Mouse (Mus musculus) gastrocnemius, adult 8-10 months (tissue): Measurements from ENCODE around the gene Epha2. TPM values are rescaled to one million over a fixed set of nuclear protein-coding genes. Genes with fewer than 3 reads are reported as not detected.

Experiments
- DNase-seq, 2 experiments: peaks; one replicate each; pipeline ENCODE4 v3.0.0; 2022; ENCODE audit warnings: low spot score in 2 of 2
- total RNA-seq, 4 experiments: library from RNA; stranded (reverse); gene quantifications; 2 replicates each; pipeline ENCODE4 v1.2.4; 2022

Gene Epha2
- total RNA-seq, 4 experiments from 2014 or later, result 0.85 to 2.0 (median 1.8) TPM

DNA sequence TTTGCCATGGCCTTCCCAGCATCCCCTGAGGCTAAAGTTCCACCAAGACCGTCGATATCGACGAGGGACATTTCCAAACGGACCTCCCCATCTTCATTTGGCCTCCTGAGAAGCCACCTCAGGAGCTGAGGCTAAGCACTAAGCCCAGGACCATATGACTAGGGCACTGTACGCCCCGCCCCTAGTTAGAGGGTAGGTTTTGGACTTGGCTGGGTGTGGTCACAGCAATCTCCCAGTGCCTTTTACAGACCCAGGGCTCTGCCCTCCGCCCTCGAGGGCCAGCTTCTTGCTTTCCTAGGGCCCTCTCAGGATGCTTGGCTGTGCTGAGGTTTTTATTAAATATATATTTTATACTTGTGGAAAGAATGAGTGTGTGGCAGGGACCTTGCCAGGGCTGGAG, 27.7 kb downstream of the Epha2 start:
- DNase-seq, result no peak

DNA sequence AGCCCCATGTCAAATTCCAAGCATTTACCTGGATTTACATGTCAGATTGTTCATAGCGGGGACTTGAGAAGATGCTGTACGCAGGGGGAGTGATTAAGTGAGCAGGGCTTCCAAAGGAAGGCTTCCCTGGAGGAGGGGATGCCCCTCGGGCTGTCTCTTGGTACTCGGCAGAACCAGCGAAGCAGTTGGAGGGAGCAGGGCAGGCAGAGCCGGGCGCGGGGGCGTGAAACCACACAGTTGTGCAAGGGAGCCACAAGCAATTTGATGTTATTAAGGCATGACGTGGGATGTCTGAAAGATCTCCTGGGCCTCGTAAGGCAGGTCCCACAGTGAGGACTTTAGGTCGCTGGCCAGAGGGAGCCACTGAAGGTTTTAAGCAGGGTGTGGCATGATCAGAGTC, 28.9 kb downstream of the Epha2 start:
- DNase-seq, result no peak

DNA sequence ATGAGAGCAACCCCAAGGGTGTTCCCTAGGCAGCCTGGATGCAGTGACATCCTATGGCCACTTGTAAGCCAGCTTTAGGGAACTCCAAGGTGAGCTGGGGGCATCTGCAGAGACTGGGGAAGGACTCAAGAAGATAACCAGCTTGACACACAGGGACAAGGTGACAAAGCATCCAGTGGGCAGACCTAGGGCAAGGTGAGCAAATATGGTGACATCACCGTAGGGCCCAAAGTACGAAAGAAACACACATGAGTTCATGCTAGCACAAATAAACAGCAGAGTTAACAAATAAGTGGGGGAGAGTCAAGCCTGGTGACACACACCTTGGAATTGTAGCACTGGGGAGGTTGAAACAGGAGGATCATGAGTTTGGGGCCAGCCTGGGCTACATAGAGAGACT, 30.4 kb downstream of the Epha2 start:
- DNase-seq, result no peak

DNA sequence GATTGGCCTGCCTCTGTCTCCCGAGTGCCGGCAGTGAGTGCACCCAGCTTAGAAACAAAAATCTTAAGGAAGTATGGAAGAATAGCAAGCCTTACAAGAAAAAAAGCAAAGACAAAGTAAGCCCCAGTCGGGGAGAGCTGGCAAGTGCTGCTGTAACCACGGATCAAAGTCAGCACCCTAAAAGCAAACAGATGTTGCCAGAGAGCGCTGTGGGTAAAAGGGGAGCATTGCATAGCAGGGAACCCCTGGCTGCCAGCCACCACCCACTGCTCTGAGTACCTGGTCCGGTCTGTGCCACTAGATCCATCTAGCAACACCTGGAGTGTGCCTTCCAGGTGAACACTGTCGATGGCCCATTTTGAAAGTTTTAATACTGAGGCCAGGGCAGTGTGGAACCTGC, 31.2 kb downstream of the Epha2 start:
- DNase-seq, result no peak

DNA sequence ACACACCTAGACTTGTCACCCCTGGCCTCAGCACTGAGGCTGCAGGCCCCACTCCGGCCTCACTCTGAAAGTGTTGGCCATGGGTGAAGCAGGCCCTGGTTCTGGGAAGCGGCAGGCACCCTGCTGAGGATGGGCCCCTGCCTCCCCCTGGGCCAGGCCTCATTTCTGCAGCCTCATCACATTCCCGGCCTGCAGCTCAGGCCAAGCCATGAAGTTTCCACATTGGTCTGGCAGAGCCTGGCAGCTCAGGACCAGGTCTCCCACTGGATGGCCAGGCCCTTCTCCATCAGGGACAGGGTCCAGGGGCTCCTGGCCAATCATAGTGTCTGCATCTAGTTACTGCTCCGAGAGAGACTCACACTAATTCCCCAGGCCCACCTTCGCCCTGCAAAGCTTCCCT, 33.7 kb downstream of the Epha2 start:
- no peak for DNase-seq

DNA sequence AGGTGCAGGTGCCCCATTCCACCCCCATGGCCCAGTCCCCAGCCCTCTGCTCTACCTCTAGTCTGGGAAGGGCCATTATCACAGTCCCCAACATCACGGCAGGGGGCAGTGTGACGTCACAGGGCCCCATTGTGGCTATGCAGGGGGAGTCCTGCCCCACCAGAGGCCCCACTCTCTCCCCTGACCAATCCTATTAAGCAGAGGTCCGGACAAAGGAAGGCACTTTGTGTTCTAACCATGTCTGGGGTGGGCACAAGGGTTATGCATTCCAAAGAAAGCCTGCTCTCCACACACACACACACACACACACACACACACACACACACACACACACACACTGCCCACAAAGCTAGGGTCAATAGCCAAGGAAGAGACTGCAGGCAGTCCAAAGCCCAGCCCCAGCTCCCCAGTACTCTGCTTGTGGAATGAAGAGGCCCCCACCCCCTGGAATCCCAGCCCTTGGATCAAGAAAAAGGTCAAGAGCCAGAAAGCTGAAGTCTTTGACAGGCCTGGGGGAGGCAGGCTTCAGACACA, 34.3 kb downstream of the Epha2 start:
- no peak for DNase-seq

DNA sequence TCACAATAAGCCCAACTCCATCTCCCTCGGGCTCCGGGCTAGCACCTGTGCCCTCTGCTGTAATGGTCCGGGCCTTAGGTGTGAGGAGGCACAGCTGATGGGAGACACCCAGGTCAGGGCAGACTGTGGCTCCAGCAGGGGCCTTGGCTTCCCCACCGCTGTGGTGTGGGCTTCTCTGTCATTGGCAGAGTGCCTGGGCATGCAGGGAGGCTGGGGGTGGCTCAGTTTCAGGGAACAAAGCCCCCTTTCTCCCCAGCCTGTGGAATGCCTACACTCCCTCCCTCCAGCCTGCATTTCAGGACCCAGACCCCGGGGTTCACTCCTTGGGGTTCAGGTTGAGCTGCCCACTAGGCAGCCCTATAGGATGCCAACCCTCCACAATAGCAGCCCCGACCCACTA, 35.2 kb downstream of the Epha2 start:
- DNase-seq, result no peak

DNA sequence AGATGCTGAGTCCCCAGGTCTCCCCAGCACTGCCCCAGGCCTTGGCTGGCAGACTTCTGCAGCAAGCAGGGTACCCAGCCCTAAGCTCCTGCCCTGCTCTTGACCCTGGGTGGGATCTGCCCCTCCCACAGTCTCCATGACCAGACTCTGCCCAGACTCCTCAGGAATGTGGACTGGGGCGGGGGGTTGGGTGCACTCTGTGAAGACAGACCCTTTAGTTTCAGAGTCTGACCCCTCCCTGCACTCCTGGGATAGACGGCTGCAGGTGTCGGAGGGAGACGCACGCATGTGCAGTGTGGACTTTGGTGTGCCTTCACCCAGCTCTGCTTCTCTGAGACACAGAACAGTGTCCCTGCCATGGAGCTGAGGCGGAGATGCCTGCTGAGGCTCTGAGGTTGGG, 36.9 kb downstream of the Epha2 start:
- DNase-seq, result no peak

DNA sequence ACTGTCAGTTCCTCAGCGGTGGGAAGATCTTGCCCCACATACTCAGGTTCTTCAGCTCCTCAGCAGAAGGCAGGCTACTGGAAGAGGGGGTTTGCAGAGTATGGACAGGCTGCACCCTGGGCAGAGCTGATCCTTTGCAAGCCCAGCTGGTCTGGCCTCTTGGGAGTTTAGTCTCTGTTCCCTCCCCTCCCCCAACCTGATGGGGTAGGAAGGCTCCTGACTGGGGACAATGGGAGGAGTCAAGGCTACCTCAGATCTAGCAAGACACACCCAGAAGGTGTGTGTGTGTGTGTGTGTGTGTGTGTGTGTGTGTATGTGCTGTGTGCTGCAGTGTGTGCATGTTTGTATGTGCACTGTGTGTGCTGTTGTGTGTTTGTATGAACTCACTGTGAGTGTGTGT, 37.8 kb downstream of the Epha2 start:
- DNase-seq, result no peak

DNA sequence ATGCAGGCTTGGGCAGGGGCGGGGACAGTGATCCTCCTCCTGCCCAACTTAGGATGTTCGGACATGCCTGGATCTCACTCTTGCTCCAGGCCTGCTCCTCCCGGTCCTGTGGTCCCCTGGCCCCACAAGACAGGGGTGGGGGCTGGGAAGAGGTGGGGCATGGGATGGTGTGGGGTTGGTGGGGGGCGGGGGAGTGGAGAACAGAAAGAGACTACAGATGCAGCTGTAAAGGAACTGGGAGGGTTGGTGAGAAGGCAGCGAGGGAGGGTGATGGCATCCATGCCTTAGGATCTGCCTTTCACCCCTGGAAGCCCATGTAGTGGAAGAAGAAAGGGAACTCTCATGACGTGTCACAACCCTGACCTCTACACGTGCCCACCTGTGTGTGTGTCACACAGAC, 40.4 kb downstream of the Epha2 start:
- DNase-seq, result no peak

DNA sequence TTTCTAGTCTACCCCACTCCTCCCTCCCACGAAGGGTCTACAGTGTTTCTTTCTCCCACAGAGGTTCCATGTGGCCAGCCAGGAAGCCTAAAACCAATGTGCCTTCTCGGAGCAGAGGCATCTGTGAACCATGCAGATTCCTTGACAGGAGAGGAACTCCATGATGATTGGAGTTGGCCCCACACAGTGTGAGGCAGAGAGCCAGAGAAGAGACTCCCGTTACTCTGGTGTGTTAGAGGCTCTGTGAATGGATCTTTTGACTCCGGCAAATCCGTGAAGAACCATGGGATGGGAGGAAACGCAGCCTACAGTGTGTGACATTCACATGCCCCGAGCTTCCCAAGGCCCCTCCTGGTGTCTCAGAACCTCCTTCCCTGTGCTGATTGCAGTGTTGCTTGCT, 42.5 kb downstream of the Epha2 start:
- DNase-seq, result no peak

DNA sequence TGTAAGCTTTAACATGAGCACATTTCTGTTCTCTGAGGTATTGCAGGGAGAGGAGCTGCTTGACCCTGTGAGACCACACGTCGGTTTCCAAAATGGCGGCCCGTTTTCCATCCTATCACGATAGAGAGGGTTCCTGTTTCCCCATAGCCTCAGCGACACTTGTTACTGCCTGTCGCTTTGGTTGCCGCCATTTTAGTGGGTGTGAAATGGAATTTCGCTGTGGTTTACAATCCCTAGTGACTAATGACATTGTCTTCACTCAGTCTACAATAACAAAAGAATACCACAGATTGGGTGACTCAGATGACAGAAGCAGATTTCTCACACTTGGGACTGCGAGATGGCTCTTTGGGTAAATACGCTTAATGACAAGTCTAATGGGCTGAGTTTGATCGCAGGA, 44.2 kb downstream of the Epha2 start:
- no peak for DNase-seq

DNA sequence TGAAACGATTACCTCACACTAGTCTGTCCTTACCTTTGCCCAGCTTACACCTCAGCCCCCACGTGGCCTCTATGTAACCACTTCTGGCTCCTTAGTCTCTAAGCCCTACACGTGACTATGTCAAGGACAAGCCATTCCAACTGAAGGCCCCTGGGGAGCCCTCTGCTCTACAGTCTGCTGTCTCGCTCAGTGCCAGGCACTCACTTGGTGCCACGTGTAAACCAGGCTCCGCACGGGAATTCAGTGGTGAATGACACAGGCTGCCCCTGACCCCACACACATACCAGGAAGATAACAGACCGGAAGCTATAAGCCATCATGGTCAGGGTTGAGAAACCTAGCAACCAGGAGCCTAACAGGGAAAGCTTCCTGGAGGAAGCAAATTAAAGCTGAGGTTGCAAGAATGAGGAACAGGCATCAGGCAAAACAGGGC, 46.3 kb downstream of the Epha2 start:
- no peak for DNase-seq

DNA sequence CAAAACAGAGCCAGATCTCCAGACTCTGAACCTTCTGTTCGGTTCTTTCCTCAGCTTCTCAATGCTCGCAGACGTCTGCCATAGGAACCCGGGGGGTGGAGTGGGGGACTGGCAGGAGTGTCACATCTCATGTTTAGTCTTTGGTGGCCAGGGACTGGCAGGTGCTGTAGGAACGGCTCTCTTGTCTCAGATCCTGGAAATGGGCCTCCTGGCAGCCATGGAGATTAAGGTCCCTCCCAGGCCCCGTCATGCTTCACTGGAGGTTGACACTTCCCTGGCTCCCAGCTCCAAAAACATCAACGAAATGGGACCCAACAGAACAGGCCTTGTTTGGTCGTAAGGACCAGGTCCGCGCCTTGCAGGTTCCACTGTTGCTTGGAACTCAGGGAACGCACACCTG, 47.6 kb downstream of the Epha2 start:
- DNase-seq, result no peak

DNA sequence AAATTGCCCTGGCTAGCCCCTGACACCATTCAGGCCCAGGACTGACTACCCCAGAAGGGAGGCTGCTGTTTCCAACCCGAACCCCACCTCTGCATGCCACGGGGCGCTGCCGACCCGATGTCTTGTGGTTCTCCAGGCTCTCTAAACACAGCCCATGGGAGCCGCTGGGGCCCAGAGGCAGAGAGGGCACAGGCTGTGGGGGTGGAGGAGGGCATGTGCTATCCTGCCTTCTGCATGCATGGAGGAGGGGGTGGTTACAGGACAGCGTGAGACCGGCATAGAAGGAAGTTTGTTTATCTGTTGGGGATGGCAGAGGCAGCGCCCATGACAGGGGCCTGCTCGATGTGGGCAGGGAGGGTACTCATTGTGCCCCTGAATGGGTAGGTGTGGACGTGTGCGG, 49.0 kb downstream of the Epha2 start:
- no peak for DNase-seq

DNA sequence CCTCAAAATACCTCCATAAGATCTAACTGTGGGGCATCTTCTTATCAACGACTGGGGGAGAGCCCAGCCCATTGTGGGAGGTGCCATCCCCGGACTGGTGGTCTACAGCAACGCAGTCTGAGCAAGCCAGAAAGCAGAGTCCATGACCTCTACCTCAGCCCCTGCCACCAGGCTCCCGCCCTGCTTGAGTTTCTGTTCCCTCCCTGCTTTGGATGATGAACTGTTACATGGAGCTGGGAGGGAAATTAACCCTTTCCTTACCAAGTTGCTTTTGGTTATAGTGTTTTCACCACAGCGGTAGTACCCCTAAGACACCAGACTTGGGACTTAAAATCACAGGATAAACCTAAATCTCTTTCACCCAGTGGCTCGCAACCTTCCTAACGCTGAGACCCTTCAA, 50.9 kb downstream of the Epha2 start:
- DNase-seq, result no peak

DNA sequence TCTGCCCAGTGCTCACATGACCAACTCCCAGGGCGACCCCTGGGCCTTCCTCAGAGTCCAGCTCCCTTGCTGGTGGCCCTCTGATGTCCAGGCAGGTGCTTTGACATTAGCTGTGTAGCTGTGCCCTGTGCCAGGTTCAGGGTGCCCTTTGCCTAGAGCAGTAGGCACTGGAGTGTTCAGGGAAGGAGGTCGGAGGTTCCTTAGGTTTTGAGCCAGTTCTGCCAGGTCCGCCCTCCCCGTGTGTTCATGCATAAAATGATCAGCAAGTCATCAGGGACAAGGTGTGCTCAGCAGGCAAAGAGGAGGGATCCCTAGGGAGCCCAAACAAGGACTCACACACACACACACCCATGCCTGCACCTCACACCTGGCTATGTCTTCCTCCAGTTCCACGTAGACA, 51.9 kb downstream of the Epha2 start:
- no peak for DNase-seq

DNA sequence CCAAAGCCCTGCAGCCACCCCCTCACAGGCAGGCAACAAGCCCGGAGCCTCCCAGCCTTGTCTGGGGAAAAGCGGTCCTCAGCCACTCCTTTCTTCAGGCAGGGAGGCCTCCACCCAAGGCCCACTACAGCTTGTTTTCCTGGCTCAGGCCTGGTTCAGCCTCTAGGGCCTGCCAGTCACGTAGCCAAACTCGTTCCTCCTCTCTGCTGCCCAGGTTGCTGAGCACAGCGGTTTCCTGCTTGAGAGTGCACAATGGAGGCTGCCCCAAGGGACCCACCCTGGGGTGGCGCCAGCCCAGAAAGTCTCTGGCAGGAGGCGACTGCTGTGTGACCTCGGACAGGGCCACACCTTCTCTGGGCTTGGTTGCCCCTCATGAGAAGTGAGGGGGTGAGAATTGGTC, 52.8 kb downstream of the Epha2 start:
- DNase-seq, result no peak

DNA sequence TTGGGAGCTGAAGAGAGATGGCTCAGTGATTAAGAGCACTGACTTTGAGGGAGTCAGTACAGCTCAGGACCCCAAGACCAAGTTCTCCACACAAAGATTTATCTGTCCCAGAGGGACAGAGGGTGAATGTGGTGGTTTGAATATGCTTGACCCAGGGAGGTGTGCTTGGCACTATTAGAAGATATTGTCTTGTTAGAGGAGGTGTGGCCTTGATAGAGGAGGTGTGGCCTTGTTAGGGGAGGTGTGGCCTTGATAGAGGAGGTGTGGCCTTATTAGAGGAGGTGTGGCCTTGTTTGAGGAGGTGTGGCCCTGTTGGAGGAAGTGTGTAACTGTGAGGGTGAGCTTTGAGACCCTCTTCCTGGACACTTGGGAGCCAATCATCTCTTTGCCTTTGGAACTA, 56.8 kb downstream of the Epha2 start:
- DNase-seq, result no peak

DNA sequence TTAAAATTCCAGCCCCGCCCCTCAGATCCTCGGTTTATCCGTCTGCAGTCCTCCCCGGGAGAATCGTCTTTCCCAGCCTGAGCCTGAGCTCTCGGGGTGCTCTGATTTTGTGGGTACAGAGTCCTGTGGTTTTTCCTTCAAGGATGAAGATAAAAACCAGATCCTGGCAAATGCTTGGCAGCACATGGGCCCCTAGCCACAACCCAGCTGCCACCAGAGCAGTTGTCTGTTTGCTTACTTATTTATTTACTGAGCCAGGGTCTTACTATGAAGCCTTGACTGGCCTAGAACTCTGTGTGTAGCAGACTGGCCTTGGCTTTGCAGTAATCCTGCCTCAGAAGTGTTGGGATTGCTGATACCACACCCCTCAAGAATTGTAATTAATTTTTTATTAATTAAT, 58.2 kb downstream of the Epha2 start:
- DNase-seq, result no peak

DNA sequence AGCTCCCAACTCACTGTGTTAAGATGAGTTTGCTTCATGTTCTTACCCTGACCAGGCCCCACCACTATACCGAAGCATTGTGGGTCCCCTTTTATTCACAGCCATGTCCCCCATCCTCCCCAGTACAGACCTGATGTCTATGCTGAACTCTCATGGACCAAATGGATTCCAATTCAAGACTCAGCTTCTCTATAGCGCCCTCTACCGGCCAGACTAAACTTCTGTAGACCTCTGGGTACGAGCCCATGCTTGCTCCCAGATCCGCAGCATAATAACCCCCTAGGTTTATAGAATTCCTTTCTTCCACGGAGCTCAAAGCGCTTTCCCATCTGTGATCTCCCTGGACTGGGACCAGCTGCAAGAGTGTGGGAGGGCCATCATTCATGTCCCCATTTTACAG, 59.8 kb downstream of the Epha2 start:
- no peak for DNase-seq

DNA sequence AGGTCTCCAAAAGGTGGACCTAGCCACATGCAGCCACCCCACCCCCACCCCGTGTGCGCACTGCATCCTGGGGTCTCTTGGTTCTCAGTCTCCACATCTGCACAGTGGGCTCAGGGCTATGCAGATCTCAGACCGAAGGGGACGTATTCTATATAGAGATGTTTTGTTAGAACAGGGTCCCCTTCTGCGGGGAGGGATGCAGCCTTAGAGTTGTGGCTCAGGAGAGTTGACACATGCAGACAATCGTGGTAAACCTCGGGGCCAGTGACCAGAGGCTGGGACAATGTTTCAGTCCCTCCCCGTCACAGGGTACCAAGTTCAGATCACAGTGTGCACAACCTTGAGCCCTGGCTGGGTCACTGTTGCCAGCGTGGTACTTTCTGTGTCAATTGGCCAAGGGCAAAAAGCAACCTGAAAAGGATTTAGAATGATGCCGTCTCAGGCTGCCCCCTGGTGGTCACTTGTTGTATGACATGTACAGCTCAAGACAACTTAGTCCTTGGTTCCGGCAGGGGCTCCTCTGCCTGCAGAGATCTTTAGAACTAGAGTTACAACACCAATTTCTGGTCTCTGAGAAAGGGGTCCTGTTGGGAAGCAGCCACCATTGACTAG, 62.0 kb downstream of the Epha2 start:
- DNase-seq, result peak; percentile 51 to 63

DNA sequence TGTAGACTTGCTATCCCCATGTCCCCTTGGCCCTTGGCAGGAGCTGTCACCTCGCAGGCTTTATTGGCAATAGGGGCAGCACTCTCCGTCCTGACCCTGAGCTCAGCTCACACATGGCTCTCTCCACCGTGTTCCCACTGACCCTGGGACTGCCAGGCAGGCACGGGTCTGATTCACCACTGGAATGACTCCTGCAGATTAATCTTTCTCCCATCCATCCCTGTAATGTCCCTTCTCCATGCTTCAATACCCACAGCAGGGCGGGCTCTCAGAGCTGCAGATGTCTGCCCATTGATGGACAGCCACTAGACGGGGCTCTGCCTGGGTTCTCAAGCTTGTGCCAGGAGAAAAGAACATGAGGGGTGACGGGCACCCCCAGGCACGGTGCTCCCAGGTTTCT, 64.1 kb downstream of the Epha2 start:
- DNase-seq, result no peak

DNA sequence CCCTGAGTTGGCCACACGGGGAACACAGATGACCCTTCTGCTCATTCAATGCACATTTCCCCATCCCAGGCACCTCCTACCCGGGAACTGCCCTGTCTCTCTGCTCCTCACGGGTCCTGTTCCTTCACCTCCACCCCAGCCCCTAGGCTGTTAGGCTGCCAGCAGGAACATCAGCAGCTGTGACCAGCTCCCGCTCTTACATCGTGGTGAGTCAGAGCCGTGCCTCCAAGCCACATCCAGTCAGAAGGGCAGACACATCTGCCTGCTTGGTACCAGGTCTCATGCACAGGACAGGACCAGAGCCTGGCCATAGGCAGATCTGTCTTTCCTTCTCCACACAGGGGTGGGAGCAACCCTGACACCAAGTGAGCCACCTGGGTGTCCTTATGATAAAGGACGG, 64.8 kb downstream of the Epha2 start:
- DNase-seq, result no peak
